Mouse (Mus musculus) heart, adult 2 months (tissue): ENCODE measurements around the gene Btbd1. TPM values are rescaled to one million over a fixed set of nuclear protein-coding genes. Genes with fewer than 3 reads are reported as not detected.
"Not testable (repeated sequence)": the region's sequence is repeated elsewhere in the genome, so short reads cannot be mapped to it uniquely, and the experiment has no call there.

ENCODE experiments used
- DNase-seq, 2 experiments: peaks; one replicate each; pipeline ENCODE4 v3.0.0; 2021
- H3K27ac ChIP-seq: fragments of 200-600 bp; 2 replicates; pipeline ENCODE4 v1.8.1; 2022
- H3K27me3 ChIP-seq: fragments of 200-500 bp; 2 replicates; pipeline ENCODE4 v1.6.1; 2012; ENCODE audit warnings: mild to moderate bottlenecking, low read length, inconsistent platforms, mixed read lengths; ENCODE audit not compliant: control insufficient read depth, insufficient read depth
- H3K36me3 ChIP-seq: fragments of 200-500 bp; 2 replicates; pipeline ENCODE4 v1.6.1; 2012; ENCODE audit warnings: low read length, inconsistent platforms; ENCODE audit not compliant: control insufficient read depth, insufficient read depth
- H3K4me1 ChIP-seq: fragments of 200-500 bp; 2 replicates; pipeline ENCODE4 v1.6.1; 2011; ENCODE audit warnings: low read length; ENCODE audit not compliant: control insufficient read depth, insufficient read depth
- H3K4me3 ChIP-seq: fragments of 200-600 bp; 2 replicates; pipeline ENCODE4 v1.8.1; 2022
- H3K79me2 ChIP-seq: fragments of 200-500 bp; replicated peaks from 2 replicates; pipeline ENCODE4 v1.6.1; 2012; ENCODE audit warnings: mild to moderate bottlenecking, inconsistent platforms, low read length, moderate library complexity, mixed read lengths; ENCODE audit not compliant: control insufficient read depth, insufficient read depth
- H3K9ac ChIP-seq: fragments of 200-500 bp; 2 replicates; pipeline ENCODE4 v1.6.1; 2012; ENCODE audit warnings: low read depth, mild to moderate bottlenecking, control low read depth, inconsistent platforms, low read length, mixed read lengths
- CTCF ChIP-seq: fragments of 200-600 bp; IDR thresholded peaks from 2 replicates; pipeline ENCODE4 v1.8.1; 2022; ENCODE audit warnings: antibody characterized with exemption, mild to moderate bottlenecking, moderate library complexity
- EP300 ChIP-seq: fragments of 200-500 bp; IDR thresholded peaks from 2 replicates; pipeline ENCODE4 v1.6.1; 2011; ENCODE audit warnings: low read depth, low read length, control low read depth; ENCODE audit not compliant: insufficient read depth
- POLR2A ChIP-seq: fragments of 200-500 bp; IDR thresholded peaks from 2 replicates; pipeline ENCODE4 v1.6.1; 2011; ENCODE audit warnings: mild to moderate bottlenecking, low read depth, low read length, control low read depth; ENCODE audit not compliant: insufficient read depth
- WGBS: fragments of 180-500 bp; shearing (Covaris S2); methylation state at CpG from one replicate; pipeline ENCODE4 v1.1.7; 2018; 5-methylcytosine and 5-hydroxymethylcytosine counted together
- intact Hi-C: fragments of 180-260 bp; cut with DNase I; formaldehyde crosslinking; loops from one replicate; pipeline ENCODE4 v1.15.1; 2025
- polyA plus RNA-seq: library from polyadenylated mRNA; depleted of rRNA; stranded (reverse); fragments of >200 nt; gene quantifications from 2 replicates; pipeline ENCODE4 v1.2.3, GENCODE M21; 2012
- total RNA-seq, 2 experiments: library from RNA; stranded (reverse); gene quantifications; 2 replicates each; pipeline ENCODE4 v1.2.3; 2021

Gene Btbd1
- total and polyA plus RNA-seq, 3 experiments = 50.6 to 146 (median 128) TPM

GRCm38 (mm10) chr7:81842141-81842540, 12.9 kb upstream of the Btbd1 start:
- 92% methylated on average over 7 of the region's 7 CpGs for WGBS
- Histone ChIP-seq H3K36me3 (no peaks in the 10 kb centered on the region), H3K4me3 (no peak overlapping the region), H3K27ac (no peak overlapping the region), H3K27me3 (no peaks in the 10 kb centered on the region), H3K4me1 (peaks cover 1% of the 10 kb centered on the region), H3K9ac (no peak overlapping the region), H3K79me2 (no peaks in the 10 kb centered on the region)
- no peak for DNase-seq
- no peak for TF ChIP-seq POLR2A
- no peak for TF ChIP-seq EP300
- no peak for TF ChIP-seq CTCF
- intact Hi-C loops = no loop called here

GRCm38 (mm10) chr7:81841439-81841838, 12.2 kb upstream of the Btbd1 start:
- DNase-seq = peak; percentile 52 to 71
- Histone ChIP-seq H3K9ac (no peak overlapping the region), H3K27ac (peak overlapping the region; percentile 71), H3K27me3 (no peaks in the 10 kb centered on the region), H3K4me1 (peaks cover 1% of the 10 kb centered on the region), H3K79me2 (no peaks in the 10 kb centered on the region), H3K4me3 (no peak overlapping the region), H3K36me3 (no peaks in the 10 kb centered on the region)
- 66% methylated on average over 6 of the region's 6 CpGs for WGBS
- intact Hi-C loops = no loop called here
- TF ChIP-seq EP300 (no peak), CTCF (no peak), POLR2A (no peak)

DNA sequence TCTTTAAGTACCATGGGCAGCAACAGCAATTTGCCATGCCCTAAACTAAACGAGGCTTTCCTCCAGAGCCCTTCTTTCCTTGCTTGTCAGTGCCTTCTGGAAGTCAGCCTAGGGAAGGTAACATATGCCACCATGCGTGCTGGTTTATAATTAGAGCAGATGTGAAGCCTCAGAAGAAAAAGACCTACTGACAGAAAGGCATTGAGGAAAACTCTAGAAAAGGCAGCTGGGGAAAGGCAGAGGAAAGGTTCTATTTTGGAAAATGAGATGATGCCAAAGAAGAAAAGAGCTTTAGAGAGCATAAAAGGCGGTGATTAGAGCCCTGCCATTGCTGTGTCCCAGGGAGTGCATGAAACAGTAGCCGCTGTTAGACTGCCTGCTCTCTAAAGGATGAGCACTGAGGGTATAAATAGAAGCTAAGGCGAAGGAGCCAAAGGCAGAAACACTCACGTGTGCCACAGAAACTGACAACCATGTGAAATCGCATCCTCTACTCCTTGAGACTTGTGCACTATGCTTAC, 11.5 kb upstream of the Btbd1 start:
- TF ChIP-seq EP300 (no peak), CTCF (no peak), POLR2A (no peak)
- no peaks in the 10 kb centered on the region for H3K27me3 ChIP-seq
- H3K4me3 ChIP-seq = no peak overlapping the region
- no peak overlapping the region for H3K9ac ChIP-seq
- 41% methylated on average over 7 of the region's 7 CpGs for WGBS
- H3K79me2 ChIP-seq = no peaks in the 10 kb centered on the region
- intact Hi-C loops = no loop called here
- H3K36me3 ChIP-seq = no peaks in the 10 kb centered on the region
- H3K27ac ChIP-seq = peak overlapping the region; percentile 71
- peaks cover 1% of the 10 kb centered on the region for H3K4me1 ChIP-seq
- peak in 1 of 2 experiments; percentile 23 for DNase-seq

DNA sequence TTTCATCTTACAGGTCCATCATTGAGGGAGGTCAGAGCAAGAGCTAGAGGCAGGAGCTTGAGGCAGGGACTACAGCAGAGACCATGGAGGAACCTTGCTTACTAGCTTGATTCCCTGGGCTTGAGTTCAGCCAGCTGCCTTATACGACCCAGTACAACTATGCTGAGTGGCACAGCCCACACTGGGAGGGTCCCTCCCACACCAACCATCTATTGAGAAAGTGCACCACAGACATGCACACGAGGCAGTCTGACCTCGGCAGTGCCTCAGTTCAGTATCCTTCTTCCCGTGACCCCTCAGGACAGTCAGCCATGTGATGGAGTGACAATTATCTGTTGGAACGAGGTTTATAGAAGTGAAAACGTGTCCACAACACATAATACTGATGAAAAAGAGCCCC, 10.5 kb upstream of the Btbd1 start:
- Histone ChIP-seq H3K79me2 (no peaks in the 10 kb centered on the region), H3K36me3 (no peaks in the 10 kb centered on the region), H3K27me3 (no peaks in the 10 kb centered on the region), H3K4me1 (peaks cover 1% of the 10 kb centered on the region), H3K9ac (no peak overlapping the region), H3K27ac (no peak overlapping the region), H3K4me3 (no peak overlapping the region)
- intact Hi-C loops = no loop called here
- DNase-seq = no peak
- WGBS = 65% methylated on average over 6 of the region's 6 CpGs
- TF ChIP-seq EP300 = no peak
- TF ChIP-seq POLR2A = no peak
- TF ChIP-seq CTCF = no peak

DNA sequence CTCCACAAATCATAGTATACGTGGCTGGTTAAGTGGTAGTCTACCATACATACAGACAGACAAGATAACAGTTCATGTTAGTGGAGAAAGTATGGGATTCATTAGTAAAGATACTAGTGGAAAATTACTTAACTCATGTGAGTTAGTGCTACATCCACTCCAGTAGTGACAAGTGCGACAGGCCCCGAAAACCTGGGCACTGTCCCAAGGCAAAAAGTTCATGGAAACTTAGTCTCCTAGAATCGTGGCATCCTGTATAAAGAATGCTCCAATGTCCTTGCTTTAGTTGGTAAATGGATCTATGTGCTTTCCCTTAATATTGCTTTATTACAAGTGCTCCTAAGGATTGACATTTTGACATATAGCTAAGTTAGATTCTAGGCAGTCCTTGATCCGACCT, 8.5 kb upstream of the Btbd1 start:
- H3K36me3 ChIP-seq, H3K79me2 ChIP-seq, DNase-seq, H3K9ac ChIP-seq, H3K4me3 ChIP-seq, H3K27me3 ChIP-seq, intact Hi-C loops, H3K27ac ChIP-seq, H3K4me1 ChIP-seq: not testable (repeated sequence)
- 72% methylated on average over 5 of the region's 5 CpGs for WGBS

- Histone ChIP-seq H3K27me3 (no peaks in the 10 kb centered on the region), H3K79me2 (no peaks in the 10 kb centered on the region), H3K9ac (no peak overlapping the region), H3K27ac (no peak overlapping the region), H3K36me3 (no peaks in the 10 kb centered on the region), H3K4me1 (no peaks in the 10 kb centered on the region), H3K4me3 (no peak overlapping the region)
- TF ChIP-seq CTCF = no peak
- no peak for TF ChIP-seq POLR2A
- no peak for TF ChIP-seq EP300
- no peak for DNase-seq
- intact Hi-C loops = no loop called here
- WGBS = 79% methylated on average over 5 of the region's 5 CpGs
Observed at GRCm38 (mm10) chr7:81835430-81835829, 6.2 kb upstream of the Btbd1 start.

DNA sequence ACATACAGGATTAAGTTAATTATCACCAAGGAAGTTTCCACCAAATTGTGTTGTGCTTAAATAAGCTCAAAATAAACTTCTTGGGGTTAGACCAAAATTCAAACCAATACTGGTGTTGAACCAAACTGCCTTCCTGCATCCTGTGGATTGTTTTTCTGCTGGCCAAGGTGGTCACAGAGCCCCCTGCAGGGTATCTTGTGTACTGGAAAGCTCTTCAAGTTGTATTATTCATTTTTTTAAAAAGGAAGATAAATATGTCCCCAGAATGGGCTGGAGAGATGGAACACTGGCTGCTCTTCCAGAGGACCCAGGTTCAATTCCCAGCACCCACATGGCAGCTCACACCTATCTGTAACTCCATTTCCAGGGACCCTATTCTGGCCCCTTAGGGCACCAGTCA, 5.6 kb upstream of the Btbd1 start:
- Histone ChIP-seq H3K27ac (no peak overlapping the region), H3K36me3 (no peaks in the 10 kb centered on the region), H3K27me3 (no peaks in the 10 kb centered on the region), H3K4me3 (no peak overlapping the region), H3K4me1 (no peaks in the 10 kb centered on the region; the same call in 1 of the 2 replicates), H3K9ac (no peak overlapping the region), H3K79me2 (no peaks in the 10 kb centered on the region)
- TF ChIP-seq EP300 (no peak), CTCF (peak; percentile 37), POLR2A (no peak)
- intact Hi-C loops = no loop called here
- DNase-seq = no peak
